Mouse (Mus musculus) forebrain, embryonic 10.5 days (tissue): Measurements from ENCODE around the gene Mnd1. TPM values are rescaled to one million over a fixed set of nuclear protein-coding genes. Genes with fewer than 3 reads are reported as not detected.

Experiments
- DNase-seq: peaks from one replicate; pipeline ENCODE4 v3.0.0-alpha.2; 2017; ENCODE audit warnings: low spot score; ENCODE audit errors: extremely low spot score
- H3K27ac ChIP-seq: fragments of 300-500 bp; sonication (generic); 2 replicates; pipeline ENCODE4 v1.5.1; 2016; ENCODE audit warnings: mild to moderate bottlenecking
- H3K27me3 ChIP-seq: fragments of 300-500 bp; sonication (generic); 2 replicates; pipeline ENCODE4 v1.6.1; 2016; ENCODE audit warnings: mild to moderate bottlenecking; ENCODE audit not compliant: poor library complexity, severe bottlenecking
- H3K36me3 ChIP-seq: fragments of 300-500 bp; sonication (generic); replicated peaks from 2 replicates; pipeline ENCODE4 v1.6.1; 2016; ENCODE audit warnings: mild to moderate bottlenecking, moderate library complexity
- H3K4me1 ChIP-seq: fragments of 300-500 bp; sonication (generic); 2 replicates; pipeline ENCODE4 v1.6.1; 2016
- H3K4me3 ChIP-seq: fragments of 300-500 bp; sonication (generic); 2 replicates; pipeline ENCODE4 v1.5.1; 2016; ENCODE audit warnings: mild to moderate bottlenecking, moderate library complexity
- H3K9me3 ChIP-seq: fragments of 300-500 bp; sonication (generic); 2 replicates; pipeline ENCODE4 v1.6.1; 2016; ENCODE audit warnings: mild to moderate bottlenecking, moderate library complexity
- WGBS: fragments of 180-500 bp; shearing (Covaris S2); methylation state at CpG from one replicate; pipeline ENCODE4 v1.1.7; 2016; 5-methylcytosine and 5-hydroxymethylcytosine counted together
- polyA plus RNA-seq: library from polyadenylated mRNA; unstranded; fragments of >200 nt; fragmentation: Nextera tagmentation; extraction: Ambion mirVana; gene quantifications from 2 replicates; pipeline ENCODE4 v1.2.1, GENCODE M21; 2016

Gene Mnd1
- polyA plus RNA-seq: 14.7 and 15.3 TPM in 2 replicates

DNA sequence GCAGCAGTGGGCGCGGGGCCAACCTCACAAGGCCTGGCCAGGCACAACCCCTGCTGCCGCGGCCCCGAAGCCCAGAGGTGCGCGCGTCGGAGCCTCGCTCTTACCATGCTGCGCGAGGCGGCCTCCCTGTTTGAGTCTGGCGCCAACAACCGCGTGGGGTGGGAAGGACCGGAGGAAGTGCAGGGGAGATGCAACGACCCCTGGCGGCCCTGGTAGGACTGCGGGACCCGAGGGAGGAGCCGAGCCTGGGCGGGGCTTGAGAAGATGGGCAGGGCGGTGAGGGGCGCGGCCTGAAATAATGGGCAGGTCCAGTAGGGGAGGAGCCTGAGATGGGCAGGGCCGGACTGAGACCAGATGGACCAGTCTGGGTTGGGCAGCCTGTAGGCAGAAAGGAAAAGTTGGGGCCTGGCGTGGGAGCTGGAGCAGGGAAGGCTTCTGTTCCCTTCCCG, at the start of gene Mnd1:
Gene Mnd1 (minus strand): TSS at position 229 of the 449 bp plus-strand sequence.
- H3K27me3 ChIP-seq: no peaks in the 10 kb centered on the region
- WGBS: under 1% methylated on average over 29 of the region's 29 CpGs
- H3K4me1 ChIP-seq: peaks cover 24% of the 10 kb centered on the region
- H3K4me3 ChIP-seq: peak within 1 kb of the TSS; percentile 68
- peak within 1 kb of the TSS; percentile 95 for H3K27ac ChIP-seq
- no peaks in the 10 kb centered on the region for H3K9me3 ChIP-seq
- peak; percentile 100 for DNase-seq
- H3K36me3 ChIP-seq: peaks cover 15% of the 10 kb centered on the region; the same call in 1 of the 2 replicates

DNA sequence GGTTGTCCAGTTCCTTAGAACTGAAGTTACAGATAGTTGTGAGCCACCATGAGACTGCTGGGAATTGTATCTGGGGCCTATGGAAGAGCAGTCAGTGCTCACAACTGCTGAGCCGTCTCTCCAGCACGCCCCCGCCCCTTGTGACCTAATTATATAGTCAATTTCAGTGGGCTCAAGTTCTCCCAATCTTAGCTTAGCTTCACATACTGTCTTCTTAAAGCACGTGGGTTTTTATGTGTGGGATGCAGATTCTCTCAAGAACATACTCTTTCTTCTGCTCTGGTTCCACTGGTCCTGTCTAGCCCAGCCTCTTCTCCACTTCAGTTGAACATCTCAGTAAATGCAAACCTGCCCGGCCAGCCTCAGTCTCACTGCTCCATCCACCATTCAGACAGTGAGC, 49.1 kb upstream of the Mnd1 start:
- no peak for DNase-seq
- Histone ChIP-seq H3K4me3 (no peak overlapping the region), H3K4me1 (peaks cover 13% of the 10 kb centered on the region), H3K9me3 (no peaks in the 10 kb centered on the region), H3K27ac (no peak overlapping the region), H3K27me3 (no peaks in the 10 kb centered on the region), H3K36me3 (peaks cover 69% of the 10 kb centered on the region)
- 75% methylated on average over 5 of the region's 5 CpGs for WGBS

- Histone ChIP-seq H3K36me3 (peaks cover 45% of the 10 kb centered on the region), H3K27ac (peak overlapping the region; percentile 70; the same call in 1 of the 2 replicates), H3K9me3 (no peaks in the 10 kb centered on the region), H3K27me3 (no peaks in the 10 kb centered on the region), H3K4me3 (no peak overlapping the region), H3K4me1 (peaks cover 13% of the 10 kb centered on the region)
- DNase-seq: no peak
- 78% methylated on average over 13 of the region's 13 CpGs for WGBS
Observed at GRCm38 (mm10) chr3:84200559-84201420, 45.2 kb upstream of the Mnd1 start.

DNA sequence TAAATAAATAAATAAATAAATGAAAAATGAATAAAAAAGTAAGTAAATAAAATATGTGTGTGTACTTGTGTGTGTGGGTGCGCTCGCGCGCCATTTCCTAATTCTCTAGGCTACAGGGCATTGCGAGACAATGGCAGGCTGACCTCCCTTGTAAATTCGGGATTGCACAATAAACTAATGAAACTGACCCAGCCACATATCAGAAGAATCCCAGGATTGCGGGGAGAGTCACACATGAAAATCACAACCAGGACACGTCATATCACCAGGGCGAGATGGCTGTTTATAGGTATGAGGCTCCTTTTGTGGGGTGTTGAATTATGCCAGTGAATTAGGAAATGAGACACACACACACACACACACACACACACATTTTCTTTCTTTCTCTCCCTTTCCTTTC, 43.9 kb upstream of the Mnd1 start:
- Histone ChIP-seq H3K9me3 (no peaks in the 10 kb centered on the region), H3K27ac (no peak overlapping the region), H3K27me3 (no peaks in the 10 kb centered on the region), H3K36me3 (peaks cover 34% of the 10 kb centered on the region), H3K4me1 (peaks cover 13% of the 10 kb centered on the region), H3K4me3 (no peak overlapping the region)
- WGBS: 95% methylated on average over 9 of the region's 9 CpGs
- no peak for DNase-seq

- Histone ChIP-seq H3K4me1 (peaks cover 18% of the 10 kb centered on the region), H3K36me3 (peaks cover 38% of the 10 kb centered on the region), H3K27me3 (peaks cover 3% of the 10 kb centered on the region; the same call in 1 of the 2 replicates), H3K27ac (no peak overlapping the region), H3K9me3 (no peaks in the 10 kb centered on the region), H3K4me3 (no peak overlapping the region)
- no peak for DNase-seq
- WGBS: 96% methylated on average over 3 of the region's 3 CpGs
Observed at GRCm38 (mm10) chr3:84198229-84198628, 42.6 kb upstream of the Mnd1 start.

DNA sequence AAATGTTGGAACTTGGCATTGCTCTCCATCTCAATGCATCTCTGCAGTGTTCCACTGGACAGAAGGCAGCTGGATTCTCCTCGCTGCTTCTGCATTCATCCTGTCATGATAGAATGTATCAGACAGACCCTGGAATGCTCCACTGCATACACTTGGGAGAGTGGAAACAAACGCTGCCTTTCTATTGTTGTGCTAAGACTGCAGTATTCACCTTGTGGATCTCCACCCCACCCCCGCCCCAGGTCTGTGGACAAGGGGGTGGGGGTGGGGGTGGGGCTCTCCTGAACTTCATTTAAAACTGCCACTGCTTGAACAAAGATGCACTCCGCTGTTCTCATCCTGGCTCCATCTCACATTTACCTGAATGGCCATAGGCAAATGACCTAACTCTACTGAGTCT, 38.3 kb upstream of the Mnd1 start:
- Histone ChIP-seq H3K27me3 (peaks cover 43% of the 10 kb centered on the region), H3K27ac (no peak overlapping the region), H3K36me3 (peaks cover 53% of the 10 kb centered on the region), H3K4me3 (no peak overlapping the region), H3K9me3 (0 out of 2 replicates have a peak, but pooled peaks cover 6% of the 10 kb centered on the region), H3K4me1 (peaks cover 22% of the 10 kb centered on the region)
- no peak for DNase-seq
- 62% methylated on average over 4 of the region's 4 CpGs for WGBS

DNA sequence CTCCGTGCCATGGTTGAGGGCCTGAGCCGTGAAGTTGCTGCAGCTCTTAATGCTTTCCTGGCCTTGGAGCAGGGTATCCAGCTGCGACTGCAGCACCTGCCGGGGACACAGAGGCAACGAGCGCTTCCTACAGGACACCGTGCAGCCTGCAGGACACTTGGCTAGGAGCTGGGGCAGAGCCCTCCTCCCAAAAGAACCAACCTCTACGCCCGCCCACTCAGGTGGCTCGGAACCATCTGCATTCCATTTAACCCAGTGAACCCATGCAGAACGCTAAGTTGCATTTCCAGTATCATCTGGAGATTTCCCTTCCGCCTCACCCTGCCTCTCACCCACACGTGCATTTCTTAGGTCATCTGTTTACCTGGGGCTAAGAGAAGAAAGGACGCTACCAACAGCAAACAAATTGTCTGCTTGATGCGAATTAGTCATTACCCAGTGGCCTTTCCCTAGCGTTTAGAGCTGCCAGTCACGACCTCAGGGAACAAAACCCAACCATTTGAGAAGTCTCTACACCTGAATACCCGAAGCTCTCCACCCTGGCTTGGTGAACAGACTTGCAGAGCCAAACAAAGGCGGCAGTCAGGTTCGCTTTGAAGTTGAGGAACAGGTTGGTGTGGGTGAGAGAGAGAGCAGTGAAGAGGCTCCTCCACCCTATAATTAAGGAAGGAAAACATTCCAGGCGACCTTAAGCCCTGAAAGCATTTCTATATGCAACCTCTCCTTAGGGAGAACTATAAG, 35.7 kb upstream of the Mnd1 start:
- 0 out of 2 replicates have a peak, but pooled peaks cover 6% of the 10 kb centered on the region for H3K9me3 ChIP-seq
- H3K27me3 ChIP-seq: peaks cover 43% of the 10 kb centered on the region
- WGBS: 48% methylated on average over 21 of the region's 21 CpGs
- H3K36me3 ChIP-seq: peaks cover 50% of the 10 kb centered on the region
- peaks cover 27% of the 10 kb centered on the region for H3K4me1 ChIP-seq
- H3K4me3 ChIP-seq: peak overlapping the region; percentile 35
- peak overlapping the region; percentile 58 for H3K27ac ChIP-seq
- no peak for DNase-seq

DNA sequence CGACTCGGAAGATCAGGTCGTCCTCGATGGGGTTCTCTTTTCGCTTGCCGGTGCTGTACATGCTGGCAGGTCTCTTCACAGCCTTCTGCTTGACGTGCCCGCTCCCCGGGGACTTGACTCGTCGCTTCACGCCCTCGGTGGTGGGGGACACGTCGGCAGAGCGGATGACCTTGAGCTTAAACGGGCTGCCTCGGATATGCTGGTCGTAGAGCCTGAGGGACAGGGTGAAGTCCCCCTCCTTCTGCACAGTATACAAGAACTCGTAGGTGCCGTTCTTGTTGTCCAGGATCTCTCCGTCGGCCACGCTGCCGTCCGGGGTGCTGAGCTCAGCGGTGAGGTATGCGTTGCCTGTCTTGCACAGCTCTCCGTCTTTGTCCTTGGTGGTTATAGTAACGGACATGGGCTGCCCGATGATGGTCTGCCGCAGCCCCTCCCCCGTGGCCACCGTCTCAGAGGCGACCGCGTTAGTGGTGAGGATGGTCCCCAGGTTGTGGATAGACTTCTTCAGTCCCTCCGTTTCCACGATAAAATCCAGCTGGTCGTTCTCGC, 35.0 kb upstream of the Mnd1 start:
- Histone ChIP-seq H3K4me1 (peaks cover 27% of the 10 kb centered on the region), H3K9me3 (0 out of 2 replicates have a peak, but pooled peaks cover 6% of the 10 kb centered on the region), H3K27ac (peak overlapping the region; percentile 58; the same call in 1 of the 2 replicates), H3K4me3 (peak overlapping the region; percentile 35), H3K36me3 (peaks cover 43% of the 10 kb centered on the region), H3K27me3 (peaks cover 43% of the 10 kb centered on the region)
- WGBS: 27% methylated on average over 41 of the region's 41 CpGs
- peak; percentile 23 for DNase-seq

DNA sequence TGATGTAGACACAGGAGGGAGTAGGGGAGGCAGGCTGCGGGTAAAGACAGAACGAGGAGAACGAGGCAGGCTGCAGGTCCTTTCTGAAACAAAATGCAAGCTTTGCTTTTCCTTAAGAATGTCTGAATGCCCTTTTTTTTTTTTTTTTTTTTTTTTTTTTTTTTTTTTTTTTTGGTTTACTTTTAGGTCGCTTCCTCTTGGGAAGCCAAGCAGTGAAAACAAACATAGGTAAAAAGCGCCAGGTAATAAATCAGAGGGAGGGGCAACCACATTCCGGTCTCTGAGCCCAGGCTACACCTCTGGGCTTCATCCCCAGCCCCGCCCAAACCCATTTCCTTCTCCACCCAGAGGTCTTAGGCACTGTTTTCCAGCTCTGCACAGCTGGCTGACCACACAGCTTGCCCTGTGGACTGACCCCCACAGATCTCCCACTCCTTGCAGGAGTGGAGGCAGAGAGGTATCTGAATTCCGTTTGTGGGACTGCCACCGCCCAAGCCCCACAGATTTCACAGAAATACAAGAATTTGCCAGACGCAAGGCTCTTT, 34.1 kb upstream of the Mnd1 start:
- H3K27ac ChIP-seq: no peak overlapping the region
- DNase-seq: no peak
- peaks cover 27% of the 10 kb centered on the region for H3K4me1 ChIP-seq
- WGBS: 56% methylated on average over 10 of the region's 10 CpGs
- H3K4me3 ChIP-seq: 0 out of 2 replicates have a peak overlapping the region, but pooled peaks have one; percentile 35
- H3K36me3 ChIP-seq: peaks cover 48% of the 10 kb centered on the region
- H3K9me3 ChIP-seq: peaks cover 10% of the 10 kb centered on the region; the same call in 1 of the 2 replicates
- H3K27me3 ChIP-seq: peaks cover 43% of the 10 kb centered on the region

DNA sequence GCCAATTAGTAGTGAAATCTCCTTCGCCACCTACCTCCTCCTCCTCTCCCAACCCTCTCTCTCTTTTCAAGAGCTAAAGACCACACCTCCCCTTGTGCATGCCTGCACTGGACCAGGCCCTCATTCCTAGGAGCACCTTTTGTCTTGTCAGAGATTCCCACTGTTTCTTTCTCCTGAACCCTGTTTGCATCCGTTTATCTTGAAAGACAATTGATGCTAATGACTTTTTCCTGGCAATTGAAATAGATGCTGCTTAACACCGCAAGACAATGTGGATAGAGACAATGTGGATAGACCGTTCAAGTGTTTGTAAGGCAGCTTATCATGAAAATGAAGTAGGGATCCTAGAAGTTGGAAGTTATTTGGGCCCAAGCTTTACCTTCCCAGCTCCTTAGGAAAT, 26.1 kb upstream of the Mnd1 start:
- Histone ChIP-seq H3K36me3 (peaks cover 26% of the 10 kb centered on the region), H3K4me1 (peaks cover 16% of the 10 kb centered on the region), H3K9me3 (peaks cover 5% of the 10 kb centered on the region; the same call in 1 of the 2 replicates), H3K4me3 (no peak overlapping the region), H3K27ac (no peak overlapping the region), H3K27me3 (no peaks in the 10 kb centered on the region)
- DNase-seq: no peak
- WGBS: 19% methylated on average over 4 of the region's 4 CpGs

DNA sequence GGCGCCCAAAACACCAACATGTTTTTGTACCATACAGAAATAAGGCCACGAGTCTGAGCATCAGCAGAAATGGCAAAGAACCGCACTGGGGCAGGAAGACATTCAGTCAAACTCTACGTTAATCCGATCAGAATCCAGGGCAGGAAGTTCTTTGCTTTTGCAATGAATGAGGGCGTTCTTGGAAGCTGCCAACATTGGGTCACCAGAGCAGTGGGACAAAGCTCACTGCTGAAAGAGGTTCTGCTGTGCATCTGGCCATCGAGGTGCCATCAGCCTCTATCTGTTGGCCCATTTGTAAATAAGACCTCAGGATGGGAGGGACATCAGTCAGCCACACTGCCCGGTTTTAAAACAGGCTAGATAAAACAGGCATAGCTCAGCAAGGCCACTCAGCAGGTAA, 25.5 kb upstream of the Mnd1 start:
- Histone ChIP-seq H3K27ac (no peak overlapping the region), H3K9me3 (peaks cover 5% of the 10 kb centered on the region; the same call in 1 of the 2 replicates), H3K27me3 (no peaks in the 10 kb centered on the region), H3K36me3 (peaks cover 27% of the 10 kb centered on the region), H3K4me3 (no peak overlapping the region), H3K4me1 (peaks cover 22% of the 10 kb centered on the region)
- no peak for DNase-seq
- 20% methylated on average over 8 of the region's 8 CpGs for WGBS

DNA sequence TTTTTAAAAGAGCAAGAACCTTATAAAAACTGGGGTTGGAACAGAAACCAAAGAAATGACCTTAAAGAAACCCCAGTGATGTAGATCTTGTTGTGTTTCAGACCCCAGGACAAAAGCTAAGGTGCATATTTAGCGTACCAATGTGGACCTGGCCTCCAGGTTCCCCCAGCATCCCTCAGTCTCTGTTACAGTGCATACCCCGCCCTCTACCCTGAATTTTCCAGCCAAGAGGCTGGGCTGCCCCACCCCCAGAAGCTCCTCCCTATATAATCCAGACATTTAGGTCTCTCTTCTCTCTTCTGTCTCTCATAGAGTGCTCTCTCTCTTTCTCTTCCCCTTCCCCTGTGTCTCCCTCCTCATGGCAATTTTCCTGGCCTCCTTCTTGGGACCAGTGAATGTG, 24.7 kb upstream of the Mnd1 start:
- Histone ChIP-seq H3K4me3 (no peak overlapping the region), H3K36me3 (peaks cover 27% of the 10 kb centered on the region), H3K4me1 (peaks cover 27% of the 10 kb centered on the region), H3K9me3 (peaks cover 5% of the 10 kb centered on the region; the same call in 1 of the 2 replicates), H3K27ac (no peak overlapping the region), H3K27me3 (no peaks in the 10 kb centered on the region)
- 72% methylated on average over 2 of the region's 2 CpGs for WGBS
- no peak for DNase-seq
